Mouse (Mus musculus) hindbrain, embryonic 14.5 days (tissue): ENCODE measurements around the gene Mlip. TPM values are rescaled to one million over a fixed set of nuclear protein-coding genes. Genes with fewer than 3 reads are reported as not detected.
A peak's percentile ranks its signal among the peaks of the same experiment; 100 is the strongest.

Experiments
- ATAC-seq: fragments of 200-750 bp; cut with Nextera tagmentation; 2 replicates; pipeline ENCODE4 v1.8.0; 2017; ENCODE audit warnings: moderate number of reproducible peaks, mild to moderate bottlenecking, moderate TSS enrichment, moderate library complexity; ENCODE audit not compliant: low FRiP score
- DNase-seq: peaks from one replicate; pipeline ENCODE4 v3.0.0-alpha.2; 2015; ENCODE audit warnings: low spot score
- H3K27ac ChIP-seq: fragments of 300-500 bp; sonication (generic); 2 replicates; pipeline ENCODE4 v1.5.1; 2014; ENCODE audit warnings: mild to moderate bottlenecking, moderate library complexity
- H3K27me3 ChIP-seq: fragments of 300-500 bp; sonication (generic); 2 replicates; pipeline ENCODE4 v1.6.1; 2014; ENCODE audit warnings: mild to moderate bottlenecking, low read length, mixed read lengths; ENCODE audit not compliant: control insufficient read depth, insufficient read depth
- H3K36me3 ChIP-seq: fragments of 300-500 bp; sonication (generic); replicated peaks from 2 replicates; pipeline ENCODE4 v1.6.1; 2014; ENCODE audit not compliant: control insufficient read depth, insufficient read depth
- H3K4me1 ChIP-seq: fragments of 300-500 bp; sonication (generic); replicated peaks from 2 replicates; pipeline ENCODE4 v1.6.1; 2014; ENCODE audit warnings: antibody characterized with exemption, low read length, mixed read lengths; ENCODE audit not compliant: control insufficient read depth, insufficient read depth
- H3K4me2 ChIP-seq: fragments of 300-500 bp; sonication (generic); replicated peaks from 2 replicates; pipeline ENCODE4 v1.6.1; 2014; ENCODE audit warnings: mild to moderate bottlenecking, moderate library complexity
- H3K4me3 ChIP-seq: fragments of 300-500 bp; sonication (generic); replicated peaks from 2 replicates; pipeline ENCODE4 v1.5.1; 2014; ENCODE audit warnings: mild to moderate bottlenecking, low read length
- H3K9ac ChIP-seq: fragments of 300-500 bp; sonication (generic); 2 replicates; pipeline ENCODE4 v1.6.1; 2014
- H3K9me3 ChIP-seq: fragments of 300-500 bp; sonication (generic); 2 replicates; pipeline ENCODE4 v1.6.1; 2016; ENCODE audit warnings: low read length; ENCODE audit not compliant: control insufficient read depth
- WGBS: fragments of 180-500 bp; shearing (Covaris S2); extraction: QIAGEN DNeasy Blood & Tissue Kit; methylation state at CpG from one replicate; pipeline ENCODE4 v1.1.7; 2014; 5-methylcytosine and 5-hydroxymethylcytosine counted together
- polyA plus RNA-seq: library from polyadenylated mRNA; unstranded; fragments of >200 nt; fragmentation: Nextera tagmentation; extraction: Ambion mirVana; gene quantifications from 2 replicates; pipeline ENCODE4 v1.2.1, GENCODE M21; 2014

The Mlip gene
- polyA plus RNA-seq, 1 experiment from 2014 or later: 1.4 TPM

GRCm38 (mm10) chr9:77318346-77318745 lies 34.4 kb downstream of the Mlip start:
- Histone ChIP-seq H3K9ac (no peak overlapping the region), H3K4me2 (no peak overlapping the region), H3K27ac (no peak overlapping the region), H3K27me3 (no peaks in the 10 kb centered on the region), H3K4me1 (no peaks in the 10 kb centered on the region), H3K9me3 (no peaks in the 10 kb centered on the region), H3K36me3 (no peaks in the 10 kb centered on the region), H3K4me3 (no peak overlapping the region)
- DNase-seq: no peak
- WGBS: 83% methylated on average over 3 of the region's 3 CpGs
- no peak for ATAC-seq

- no peaks in the 10 kb centered on the region for H3K27me3 ChIP-seq
- no peak overlapping the region for H3K9ac ChIP-seq
- no peak overlapping the region for H3K4me2 ChIP-seq
- H3K27ac ChIP-seq: no peak overlapping the region
- DNase-seq: no peak
- WGBS: 89% methylated on average over 6 of the region's 6 CpGs
- ATAC-seq: no peak
- no peaks in the 10 kb centered on the region for H3K36me3 ChIP-seq
- no peak overlapping the region for H3K4me3 ChIP-seq
- no peaks in the 10 kb centered on the region for H3K9me3 ChIP-seq
- no peaks in the 10 kb centered on the region for H3K4me1 ChIP-seq
Measured at GRCm38 (mm10) chr9:77310548-77310947, 42.2 kb downstream of the Mlip start.

- Histone ChIP-seq H3K4me1 (no peaks in the 10 kb centered on the region), H3K9me3 (no peaks in the 10 kb centered on the region), H3K27ac (no peak overlapping the region), H3K4me2 (no peak overlapping the region), H3K9ac (no peak overlapping the region), H3K27me3 (no peaks in the 10 kb centered on the region), H3K36me3 (no peaks in the 10 kb centered on the region), H3K4me3 (no peak overlapping the region)
- 93% methylated on average over 2 of the region's 2 CpGs for whole genome bisulfite sequencing
- DNase-seq (no peak), ATAC-seq (no peak)
Measured at GRCm38 (mm10) chr9:77305417-77305816, 47.4 kb downstream of the Mlip start.

GRCm38 (mm10) chr9:77302340-77302739 lies 50.4 kb downstream of the Mlip start:
- whole genome bisulfite sequencing: 80% methylated on average over 8 of the region's 8 CpGs
- no peak for DNase-seq
- Histone ChIP-seq H3K36me3 (no peaks in the 10 kb centered on the region), H3K9me3 (0 out of 2 replicates have a peak, but pooled peaks cover 7% of the 10 kb centered on the region), H3K4me1 (no peaks in the 10 kb centered on the region), H3K4me3 (no peak overlapping the region), H3K27ac (no peak overlapping the region), H3K9ac (no peak overlapping the region), H3K4me2 (no peak overlapping the region), H3K27me3 (no peaks in the 10 kb centered on the region)
- no peak for ATAC-seq

- H3K27ac ChIP-seq: no peak overlapping the region
- 93% methylated on average over 5 of the region's 5 CpGs for WGBS
Measured at GRCm38 (mm10) chr9:77287958-77288357, 64.8 kb downstream of the Mlip start.

GRCm38 (mm10) chr9:77279371-77279770 lies 73.4 kb downstream of the Mlip start:
- WGBS: 71% methylated on average over 5 of the region's 5 CpGs
- no peak overlapping the region for H3K27ac ChIP-seq
- no peak overlapping the region for H3K9ac ChIP-seq
- no peaks in the 10 kb centered on the region; the same call in 1 of the 2 replicates for H3K4me1 ChIP-seq
- DNase-seq (no peak), ATAC-seq (no peak)
- no peak overlapping the region for H3K4me2 ChIP-seq
- no peaks in the 10 kb centered on the region for H3K9me3 ChIP-seq
- no peak overlapping the region for H3K4me3 ChIP-seq
- H3K36me3 ChIP-seq: no peaks in the 10 kb centered on the region
- H3K27me3 ChIP-seq: no peaks in the 10 kb centered on the region

More at GRCm38 (mm10) chr9:77287958-77288357, 64.8 kb downstream of the Mlip start:
- Histone ChIP-seq H3K36me3 (no peaks in the 10 kb centered on the region), H3K4me3 (no peak overlapping the region), H3K27me3 (no peaks in the 10 kb centered on the region), H3K9ac (no peak overlapping the region), H3K4me2 (no peak overlapping the region), H3K9me3 (no peaks in the 10 kb centered on the region), H3K4me1 (no peaks in the 10 kb centered on the region)
- ATAC-seq (no peak), DNase-seq (no peak)

- 53% methylated on average over 3 of the region's 3 CpGs for WGBS
- Histone ChIP-seq H3K27me3 (no peaks in the 10 kb centered on the region), H3K36me3 (no peaks in the 10 kb centered on the region), H3K9me3 (no peaks in the 10 kb centered on the region), H3K9ac (no peak overlapping the region), H3K4me3 (no peak overlapping the region), H3K27ac (no peak overlapping the region), H3K4me1 (no peaks in the 10 kb centered on the region; the same call in 1 of the 2 replicates), H3K4me2 (no peak overlapping the region)
- no peak for DNase-seq
- ATAC-seq: no peak
Measured at GRCm38 (mm10) chr9:77278055-77278454, 74.7 kb downstream of the Mlip start.

- H3K36me3 ChIP-seq: no peaks in the 10 kb centered on the region
- 73% methylated on average over 5 of the region's 5 CpGs for WGBS
- H3K4me2 ChIP-seq: no peak overlapping the region
- no peaks in the 10 kb centered on the region; the same call in 1 of the 2 replicates for H3K4me1 ChIP-seq
- H3K27ac ChIP-seq: no peak overlapping the region
- H3K9ac ChIP-seq: no peak overlapping the region
- no peak overlapping the region for H3K4me3 ChIP-seq
- H3K9me3 ChIP-seq: no peaks in the 10 kb centered on the region
- no peaks in the 10 kb centered on the region for H3K27me3 ChIP-seq
- DNase-seq: no peak
- ATAC-seq: no peak
Measured at GRCm38 (mm10) chr9:77277270-77277669, 75.5 kb downstream of the Mlip start.

- no peaks in the 10 kb centered on the region; the same call in 1 of the 2 replicates for H3K4me1 ChIP-seq
- 46% methylated on average over 5 of the region's 5 CpGs for WGBS
- ATAC-seq: peak; percentile 60; the same call in 1 of the 2 replicates
Measured at GRCm38 (mm10) chr9:77276451-77277154, 76.2 kb downstream of the Mlip start.

More at GRCm38 (mm10) chr9:77276451-77277154, 76.2 kb downstream of the Mlip start:
- H3K4me3 ChIP-seq: no peak overlapping the region
- no peak overlapping the region for H3K27ac ChIP-seq
- DNase-seq: no peak
- H3K36me3 ChIP-seq: no peaks in the 10 kb centered on the region
- H3K9ac ChIP-seq: no peak overlapping the region
- H3K4me2 ChIP-seq: no peak overlapping the region
- no peaks in the 10 kb centered on the region for H3K27me3 ChIP-seq
- H3K9me3 ChIP-seq: no peaks in the 10 kb centered on the region
